Mouse (Mus musculus) heart, postnatal 0 days (tissue): ENCODE data around the gene Kif20b.

Source experiments
- CTCF ChIP-seq: IDR thresholded peaks from 2 replicates; pipeline ENCODE4 v1.5.1; 2016; ENCODE audit warnings: antibody characterized with exemption, control low read depth, low read depth
- EP300 ChIP-seq: IDR thresholded peaks from 2 replicates; pipeline ENCODE4 v1.6.1; 2016; ENCODE audit warnings: antibody characterized with exemption, low read depth

DNA sequence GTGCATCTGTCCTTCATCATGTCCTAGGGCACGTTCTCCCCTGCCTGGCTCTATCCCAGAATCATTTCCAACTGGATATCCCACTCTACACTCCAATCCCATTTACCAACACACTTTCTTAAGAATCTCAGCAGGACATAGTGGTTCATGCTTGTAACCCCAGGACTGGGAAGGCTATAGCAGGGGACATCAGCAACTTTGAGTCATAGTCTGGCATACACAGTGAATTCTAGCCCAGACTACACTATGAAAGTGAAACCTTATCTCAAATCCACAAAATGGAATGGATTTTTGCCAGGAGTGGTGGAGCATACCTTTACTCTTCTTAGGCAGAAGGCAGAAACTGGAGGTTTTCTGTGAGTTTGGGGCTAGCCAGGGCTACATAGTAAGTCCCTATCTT lies 30.6 kb upstream of the Kif20b start:
- TF ChIP-seq CTCF (no peak), EP300 (no peak)
